Mouse (Mus musculus) lung, postnatal 0 days (tissue): Measurements from ENCODE around the gene Caap1.

Source experiments
- CTCF ChIP-seq: IDR thresholded peaks from 2 replicates; pipeline ENCODE4 v1.5.1; 2016; ENCODE audit warnings: antibody characterized with exemption, mild to moderate bottlenecking
- EP300 ChIP-seq: IDR thresholded peaks from 2 replicates; pipeline ENCODE4 v1.6.1; 2016; ENCODE audit warnings: antibody characterized with exemption, mild to moderate bottlenecking, control low read depth

DNA sequence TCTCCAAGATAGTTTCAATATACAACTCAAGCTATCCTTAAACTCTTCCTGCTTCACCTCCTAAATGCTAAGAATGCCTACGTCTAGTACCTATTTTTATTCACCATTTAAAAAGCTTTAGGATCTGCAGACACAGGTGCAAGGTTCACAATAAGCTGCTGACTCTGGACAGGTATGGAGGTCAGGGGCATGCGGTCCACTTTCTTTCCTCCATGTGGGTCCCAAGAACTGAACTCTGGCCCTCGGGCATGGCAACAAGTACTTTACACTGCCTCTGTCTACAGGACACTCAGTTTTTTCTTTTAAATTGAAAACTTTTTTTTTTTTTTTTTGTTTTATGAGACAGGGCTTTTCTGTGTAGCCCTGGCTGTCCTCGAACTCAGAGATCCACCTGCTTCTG, 16.1 kb upstream of the Caap1 start:
- no peak for TF ChIP-seq CTCF
- no peak for TF ChIP-seq EP300
